Mouse (Mus musculus) erythroblast, adult 5-6 weeks (primary cell): ENCODE results near the gene Zfp973. TPM values are rescaled to one million over a fixed set of nuclear protein-coding genes. Genes with fewer than 3 reads are reported as not detected.
"Not testable (repeated sequence)": the region's sequence is repeated elsewhere in the genome, so short reads cannot be mapped to it uniquely, and the experiment has no call there.

Source experiments
- ATAC-seq: replicated peaks from 2 replicates; pipeline ENCODE4 v1.8.0; 2016; ENCODE audit warnings: moderate number of reproducible peaks, mild to moderate bottlenecking, moderate TSS enrichment, inconsistent platforms; ENCODE audit not compliant: poor library complexity, low FRiP score, severe bottlenecking
- total RNA-seq, 2 experiments: library from RNA; stranded (forward) in 1 of 2; stranded (reverse) in 1 of 2; fragments of 150-400 nt in 1 of 2; fragments of 200-764, 138-1000 nt in 1 of 2; gene quantifications; 2 replicates each; pipeline versions ENCODE4 v1.2.3 to v1.2.4; 2015 to 2017; ENCODE audit warnings: low replicate concordance in 2 of 2

Gene Zfp973
- total RNA-seq (2015; ENCODE audit: low replicate concordance) = 0.58 and 1.5 TPM in 2 replicates
- not detected in 2 replicates for total RNA-seq (2017; ENCODE audit: low replicate concordance)

GRCm38 (mm10) chr2:176670222-176670621 is at the start of gene Zfp973:
Gene Zfp973 (plus strand): TSS chr2:176670522.
- not testable (repeated sequence) for ATAC-seq

GRCm38 (mm10) chr2:176636244-176636643 is 34.1 kb upstream of the Zfp973 start, which contains the start of gene Gm14308:
Gene Gm14308 (minus strand): TSS chr2:176636344.
- ATAC-seq = not testable (repeated sequence)

GRCm38 (mm10) chr2:176708051-176708450 is 37.7 kb downstream of the Zfp973 start, which contains the start of gene Gm14305:
Gene Gm14305 (plus strand): TSS chr2:176708328.
- not testable (repeated sequence) for ATAC-seq

Other genes starting within 250 kb of the Zfp973 start
- gene Gm14435, start 246.9 kb upstream of the Zfp973 start, total RNA-seq (2015; ENCODE audit: low replicate concordance) = not detected in 2 replicates
- gene Gm14435, start 246.9 kb upstream of the Zfp973 start, total RNA-seq (2017; ENCODE audit: low replicate concordance) = not detected in 2 replicates
- 4.8 TPM in 1 of 2 replicates, not detected in the other for gene Gm14434, start 183.7 kb upstream of the Zfp973 start, total RNA-seq (2015; ENCODE audit: low replicate concordance)
- 2.6 and 12.5 TPM in 2 replicates for gene Gm14434, start 183.7 kb upstream of the Zfp973 start, total RNA-seq (2017; ENCODE audit: low replicate concordance)
- not detected in 2 replicates for gene Zfp967, start 149.5 kb upstream of the Zfp973 start, total RNA-seq (2015; ENCODE audit: low replicate concordance)
- not detected in 2 replicates for gene Zfp967, start 149.5 kb upstream of the Zfp973 start, total RNA-seq (2017; ENCODE audit: low replicate concordance)
- gene Gm14308, start 34.2 kb upstream of the Zfp973 start, total RNA-seq (2015; ENCODE audit: low replicate concordance) = 1.5 and 5.2 TPM in 2 replicates
- gene Gm14308, start 34.2 kb upstream of the Zfp973 start, total RNA-seq (2017; ENCODE audit: low replicate concordance) = 0.43 TPM in 1 of 2 replicates, not detected in the other
- 1.7 and 3.7 TPM in 2 replicates for gene Gm14305, start 37.8 kb downstream of the Zfp973 start, total RNA-seq (2015; ENCODE audit: low replicate concordance)
- gene Gm14305, start 37.8 kb downstream of the Zfp973 start, total RNA-seq (2017; ENCODE audit: low replicate concordance) = 2.6 and 3.9 TPM in 2 replicates
- gene Gm14295, start 128.1 kb downstream of the Zfp973 start, total RNA-seq (2015; ENCODE audit: low replicate concordance) = 0.77 and 2.1 TPM in 2 replicates
- 1.1 TPM in 1 of 2 replicates, not detected in the other for gene Gm14295, start 128.1 kb downstream of the Zfp973 start, total RNA-seq (2017; ENCODE audit: low replicate concordance)
- not detected in 2 replicates for gene Gm14408, start 160.6 kb downstream of the Zfp973 start, total RNA-seq (2015; ENCODE audit: low replicate concordance)
- not detected in 2 replicates for gene Gm14408, start 160.6 kb downstream of the Zfp973 start, total RNA-seq (2017; ENCODE audit: low replicate concordance)